Mouse (Mus musculus): ENCODE measurements around the gene Vmac. TPM values are rescaled to one million over a fixed set of nuclear protein-coding genes. Genes with fewer than 3 reads are reported as not detected.

Gene Vmac
- total RNA-seq, 2 experiments from 2014 or later, result 4.1 to 5.5 TPM

DNA sequence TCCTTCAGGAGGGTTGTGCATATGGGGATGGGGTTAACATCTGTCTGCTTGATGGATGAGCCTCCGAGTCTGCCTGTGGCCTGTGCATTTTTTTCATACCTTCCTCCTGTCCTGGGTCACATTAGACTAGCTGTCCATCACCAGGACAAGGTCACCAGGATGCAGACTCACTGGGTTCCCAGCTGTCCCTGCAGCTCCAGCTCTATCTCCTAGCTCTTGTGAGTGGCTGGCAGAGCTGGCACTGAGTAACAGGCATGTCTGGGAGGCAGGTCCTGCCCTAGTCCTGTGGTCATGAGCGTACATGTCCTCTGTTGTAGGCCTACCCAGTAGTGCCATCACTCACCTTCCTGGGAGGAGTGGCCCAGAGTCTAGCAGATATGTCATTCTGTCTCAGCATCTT, 17.4 kb downstream of the Vmac start:
- 0 out of 2 replicates have a peak, but pooled peaks have one; percentile 22 for ATAC-seq (replicated peaks; ENCODE audit: low FRiP score, low TSS enrichment, poor library complexity, severe bottlenecking)

DNA sequence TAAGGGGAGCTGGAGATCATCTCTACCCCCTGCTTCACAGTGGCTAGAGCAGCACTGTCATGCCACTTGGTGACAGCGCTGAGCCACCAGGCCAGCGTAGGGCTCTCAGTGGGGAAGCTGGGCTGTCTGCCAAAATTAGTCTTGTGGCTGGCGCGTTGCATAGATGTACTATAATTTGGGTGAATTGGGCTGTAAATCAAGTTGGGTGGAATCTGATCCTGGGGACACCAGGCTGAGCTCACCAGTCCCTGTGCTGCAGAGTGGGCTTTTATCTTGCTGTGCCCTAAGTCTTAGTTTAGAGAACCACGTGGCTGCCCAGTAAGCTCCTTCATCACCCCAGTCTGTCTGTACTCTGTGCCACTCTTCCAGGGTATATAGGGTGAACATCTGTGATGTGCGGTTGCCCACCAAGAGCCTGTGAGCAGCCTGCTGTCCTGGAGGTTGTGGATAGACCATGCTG, 23.9 kb downstream of the Vmac start:
- peak; percentile 83 for ATAC-seq (replicated peaks; ENCODE audit: low FRiP score, low TSS enrichment, poor library complexity, severe bottlenecking)

GRCm38 (mm10) chr17:56693395-56693794, 24.4 kb downstream of the Vmac start:
- ATAC-seq (replicated peaks; ENCODE audit: low FRiP score, low TSS enrichment, poor library complexity, severe bottlenecking), result no peak

- no peak for ATAC-seq (replicated peaks; ENCODE audit: low FRiP score, low TSS enrichment, poor library complexity, severe bottlenecking)
These were observed 29.1 kb downstream of the Vmac start for GRCm38 (mm10) chr17:56688689-56689088.

- peak; percentile 84 for ATAC-seq (replicated peaks; ENCODE audit: low FRiP score, low TSS enrichment, poor library complexity, severe bottlenecking)
These were observed 29.8 kb downstream of the Vmac start for GRCm38 (mm10) chr17:56688045-56688444.

DNA sequence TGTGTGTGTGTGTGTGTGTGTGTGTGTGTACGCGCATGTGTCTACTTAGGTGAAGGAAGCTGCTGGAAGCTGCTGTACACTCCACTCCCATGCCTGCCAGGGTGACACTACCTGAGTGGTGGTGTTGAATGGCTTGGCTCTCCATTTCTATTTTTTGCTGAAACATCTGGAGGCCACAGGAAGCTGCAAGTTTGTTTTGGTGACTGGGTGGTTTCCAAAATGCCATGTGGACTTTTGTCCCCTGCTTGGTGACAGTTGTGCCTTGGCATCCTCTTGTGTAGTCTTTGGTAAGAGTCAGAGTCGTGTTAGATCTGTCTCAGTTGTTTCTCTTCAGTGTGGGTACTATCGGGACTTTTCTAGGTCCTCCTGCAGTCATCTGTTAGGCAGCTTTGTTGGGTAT, 31.0 kb downstream of the Vmac start:
- no peak for ATAC-seq (replicated peaks; ENCODE audit: low FRiP score, low TSS enrichment, poor library complexity, severe bottlenecking)

DNA sequence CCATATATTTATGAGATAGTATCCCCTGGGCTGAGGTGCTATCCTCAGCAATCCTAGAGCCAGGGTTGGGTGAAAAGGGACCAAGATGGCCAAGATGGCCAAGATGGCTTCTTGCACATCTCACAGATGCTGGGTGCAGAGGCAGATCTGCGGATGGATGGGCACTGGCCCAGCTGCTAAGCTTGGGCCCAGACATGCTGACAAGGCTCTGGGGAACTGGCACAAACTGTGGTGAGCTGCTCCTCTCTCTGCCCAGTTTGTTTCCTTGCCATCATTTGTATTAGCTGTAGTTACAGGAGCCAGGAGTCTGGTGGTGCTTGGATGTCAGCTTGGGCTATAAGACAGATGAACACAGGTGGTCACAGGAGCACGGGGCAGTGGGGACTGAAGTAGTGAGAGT, 33.2 kb downstream of the Vmac start:
- ATAC-seq (replicated peaks; ENCODE audit: low FRiP score, low TSS enrichment, poor library complexity, severe bottlenecking), result no peak

DNA sequence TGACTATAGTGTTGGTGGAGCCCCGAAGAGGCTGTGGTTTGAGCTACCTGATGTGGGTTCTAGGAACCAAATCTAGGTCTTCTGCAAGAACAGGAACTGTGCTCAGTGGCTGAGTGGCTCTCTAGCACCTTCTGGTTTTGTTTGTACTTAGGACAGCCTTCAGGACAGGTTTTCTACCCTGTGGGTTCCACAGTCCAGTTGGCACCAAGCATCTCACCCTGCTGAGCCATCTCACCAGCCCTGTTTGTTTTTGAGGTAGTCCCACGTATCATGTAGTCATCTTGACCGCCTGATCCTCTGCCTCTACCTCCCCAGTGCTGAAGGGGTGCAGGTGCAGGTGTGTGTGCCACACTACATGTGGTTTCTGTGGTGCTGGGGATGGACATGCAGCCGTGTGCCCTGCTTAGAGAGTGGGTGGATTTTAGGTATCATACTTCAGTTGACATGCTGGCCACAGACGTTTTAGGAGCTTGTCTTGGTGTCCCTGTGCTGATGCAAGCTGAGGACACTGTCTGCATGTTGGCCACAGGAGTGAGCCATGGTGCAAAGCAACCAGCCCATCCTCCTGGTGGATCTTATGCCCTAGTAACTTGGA, 34.2 kb downstream of the Vmac start:
- ATAC-seq (replicated peaks; ENCODE audit: low FRiP score, low TSS enrichment, poor library complexity, severe bottlenecking), result no peak

DNA sequence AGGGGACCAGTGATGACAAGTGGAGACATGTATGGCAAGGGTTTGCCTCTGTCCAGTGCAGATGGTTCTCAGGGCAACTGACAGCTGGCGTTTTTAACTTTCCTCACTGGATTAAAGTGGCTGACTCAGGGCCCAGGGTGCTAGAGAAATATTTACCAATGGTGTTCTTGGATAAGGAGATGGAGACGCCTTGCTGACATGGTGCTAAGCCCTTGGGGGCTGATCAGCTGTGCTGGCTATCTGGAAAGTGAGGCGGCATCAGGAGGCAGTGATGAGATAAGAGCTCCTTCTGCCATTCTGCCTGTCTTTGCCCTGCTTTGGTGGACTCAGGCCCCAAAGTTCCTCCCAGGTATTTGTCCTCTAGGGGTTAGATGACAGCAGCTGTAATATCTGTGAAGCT, 34.9 kb downstream of the Vmac start:
- peak; percentile 49 for ATAC-seq (replicated peaks; ENCODE audit: low FRiP score, low TSS enrichment, poor library complexity, severe bottlenecking)

- no peak for ATAC-seq (replicated peaks; ENCODE audit: low FRiP score, low TSS enrichment, poor library complexity, severe bottlenecking)
These were observed 36.0 kb downstream of the Vmac start for GRCm38 (mm10) chr17:56681791-56682190.

DNA sequence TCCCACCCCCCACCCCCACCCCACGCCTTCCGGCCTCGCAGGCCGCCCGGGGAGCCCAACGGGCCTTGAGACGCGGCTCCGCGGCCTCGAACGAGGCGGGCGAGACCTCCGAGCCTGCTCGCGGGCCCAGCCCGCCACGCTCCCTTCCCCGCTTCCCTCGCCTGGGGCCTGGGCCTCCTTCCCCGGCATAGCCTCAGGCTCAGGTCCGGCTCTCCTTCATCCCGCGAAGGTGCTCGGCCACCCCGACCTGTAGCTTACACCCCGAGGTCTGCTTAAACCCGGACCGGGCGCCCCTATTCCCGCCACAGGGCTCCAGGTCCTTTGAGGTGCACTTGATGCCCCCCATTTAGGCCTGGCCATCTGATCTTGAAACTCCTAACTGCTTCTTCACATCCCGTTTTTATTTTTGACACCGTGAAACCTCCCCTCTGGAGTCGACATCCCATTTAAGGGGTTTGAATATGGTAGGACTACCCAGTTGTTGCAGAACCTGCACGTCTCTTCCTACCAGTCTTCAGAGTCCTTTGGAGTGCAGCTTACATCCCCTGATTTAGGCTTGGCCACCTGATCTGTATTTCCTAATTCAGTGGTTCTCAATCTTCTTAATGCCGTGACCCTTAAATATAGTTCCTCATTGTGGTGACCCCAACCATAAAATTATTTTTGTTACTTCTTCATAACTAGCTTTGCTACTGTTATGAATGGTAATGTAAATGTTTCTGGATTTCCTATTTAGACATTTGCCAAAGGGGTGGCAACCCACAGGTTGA, 44.0 kb downstream of the Vmac start:
- no peak for ATAC-seq (replicated peaks; ENCODE audit: low FRiP score, low TSS enrichment, poor library complexity, severe bottlenecking)

- ATAC-seq (replicated peaks; ENCODE audit: low FRiP score, low TSS enrichment, poor library complexity, severe bottlenecking), result peak; percentile 94
These were observed 44.7 kb downstream of the Vmac start, which contains the start of gene Ranbp3 for GRCm38 (mm10) chr17:56672941-56673646. Ranbp3 (plus strand) TSS chr17:56673294.

- ATAC-seq (replicated peaks; ENCODE audit: low FRiP score, low TSS enrichment, poor library complexity, severe bottlenecking), result no peak
These were observed 48.1 kb downstream of the Vmac start for GRCm38 (mm10) chr17:56669766-56670165.

DNA sequence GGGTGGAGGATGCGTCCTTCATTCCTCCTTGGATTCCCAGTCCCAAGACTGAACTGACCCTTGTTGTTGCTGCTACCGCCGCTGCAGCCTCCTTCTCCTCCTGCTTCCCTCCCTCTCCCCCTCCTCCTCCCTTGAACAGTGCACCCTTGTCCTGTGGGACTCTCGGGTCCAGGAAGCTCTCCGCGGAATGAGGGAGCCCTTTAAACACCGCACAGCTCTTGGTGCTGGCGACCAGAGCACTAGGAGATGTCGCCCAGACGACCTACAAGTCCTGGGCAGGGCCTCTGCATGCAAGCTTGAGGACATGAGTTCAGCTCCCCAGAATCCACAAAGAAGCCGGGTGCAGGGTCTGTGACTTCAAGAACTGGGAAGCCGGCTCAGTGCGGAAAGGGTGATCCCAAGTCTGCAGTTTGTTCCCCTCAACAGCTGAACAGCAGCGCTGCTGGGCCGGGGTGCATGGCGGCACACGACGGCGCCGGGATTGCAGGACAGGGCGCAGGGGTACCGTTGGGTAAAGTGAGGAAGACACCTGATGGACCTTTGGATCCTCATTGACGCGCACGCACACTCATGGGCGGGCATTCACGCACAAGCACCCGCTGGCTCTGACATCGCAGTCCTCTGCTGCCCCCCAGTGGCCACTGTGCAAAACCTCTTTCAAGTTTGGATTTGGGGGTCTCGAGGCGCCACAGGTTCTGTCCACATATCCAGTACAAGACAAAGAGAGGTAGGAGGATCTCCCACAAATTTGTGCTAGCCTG, 49.3 kb downstream of the Vmac start:
- ATAC-seq (replicated peaks; ENCODE audit: low FRiP score, low TSS enrichment, poor library complexity, severe bottlenecking), result peak; percentile 61

DNA sequence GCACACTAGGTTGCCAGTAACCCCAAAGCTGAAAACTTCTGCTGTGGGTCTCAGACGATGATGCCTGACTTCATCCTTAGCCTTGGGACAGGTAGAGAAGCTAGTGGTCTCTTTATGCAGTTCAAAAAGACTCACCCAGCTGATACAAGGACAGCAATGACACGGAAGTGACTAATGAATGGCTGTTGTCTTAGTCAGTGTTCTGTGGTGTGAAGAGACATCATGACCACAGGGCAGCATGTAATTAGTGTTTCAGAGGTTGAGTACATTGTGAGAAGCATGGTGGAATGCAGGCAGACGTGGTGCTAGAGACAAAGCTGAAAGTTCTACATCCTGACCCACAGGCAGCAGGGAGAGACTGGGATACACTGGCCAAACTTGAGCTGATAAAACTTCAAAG, 50.2 kb downstream of the Vmac start:
- ATAC-seq (replicated peaks; ENCODE audit: low FRiP score, low TSS enrichment, poor library complexity, severe bottlenecking), result no peak

- no peak for ATAC-seq (replicated peaks; ENCODE audit: low FRiP score, low TSS enrichment, poor library complexity, severe bottlenecking)
These were observed 51.4 kb downstream of the Vmac start for GRCm38 (mm10) chr17:56666384-56666783.

- no peak for ATAC-seq (replicated peaks; ENCODE audit: low FRiP score, low TSS enrichment, poor library complexity, severe bottlenecking)
These were observed 53.5 kb downstream of the Vmac start for GRCm38 (mm10) chr17:56664333-56664732.

Data from megakaryocyte-erythroid progenitor cell, adult 5-6 weeks (primary cell).